Mouse (Mus musculus): ENCODE data around the gene Prkci. TPM values are rescaled to one million over a fixed set of nuclear protein-coding genes. Genes with fewer than 3 reads are reported as not detected.
A peak's percentile ranks its signal among the peaks of the same experiment; 100 is the strongest.

Gene Prkci
- total RNA-seq, 2 experiments from 2014 or later = 62.9 to 67.3 TPM

GRCm38 (mm10) chr3:31088789-31089775 lies 93.5 kb downstream of the Prkci start:
- no peak for DNase-seq

GRCm38 (mm10) chr3:31089956-31090355 lies 94.4 kb downstream of the Prkci start:
- DNase-seq = no peak

GRCm38 (mm10) chr3:31093196-31093595 lies 97.6 kb downstream of the Prkci start:
- peak; percentile 70 to 72 for DNase-seq

- DNase-seq = peak; percentile 50 to 56
These were observed 98.2 kb downstream of the Prkci start for GRCm38 (mm10) chr3:31093627-31094351.

GRCm38 (mm10) chr3:31094531-31095178 lies 99.1 kb downstream of the Prkci start, which contains the start of gene Skil:
Gene Skil, plus strand, starts transcription at chr3:31095058.
- peak; percentile 90 to 92 for DNase-seq

- no peak for DNase-seq
These were observed 99.6 kb downstream of the Prkci start for GRCm38 (mm10) chr3:31095179-31095490.

GRCm38 (mm10) chr3:31095491-31096154 lies 100.1 kb downstream of the Prkci start:
- peak; percentile 40 to 51 for DNase-seq

- DNase-seq = no peak
These were observed 100.9 kb downstream of the Prkci start for GRCm38 (mm10) chr3:31096155-31097101.

GRCm38 (mm10) chr3:31097102-31097720 lies 101.7 kb downstream of the Prkci start:
- no peak for DNase-seq

GRCm38 (mm10) chr3:31097976-31098375 lies 102.4 kb downstream of the Prkci start:
- no peak for DNase-seq

GRCm38 (mm10) chr3:31098556-31098955 lies 103.0 kb downstream of the Prkci start:
- DNase-seq = no peak

- DNase-seq = no peak
These were observed 104.5 kb downstream of the Prkci start for GRCm38 (mm10) chr3:31100026-31100425.

GRCm38 (mm10) chr3:31100802-31101201 lies 105.3 kb downstream of the Prkci start:
- no peak for DNase-seq

Small RNA genes within 50 kb of the gene (microRNA-seq; reads per million reads assigned to microRNA genes)
- gene Mir7008 = 0.85 to 1.5 reads per million in 2 experiments

Other genes with a start within 250 kb of the Prkci start
- gene Samd7, start 249.5 kb upstream of the Prkci start, total RNA-seq (2021) = not detected
- 100 to 1,000 TPM; 102 to 105 TPM for gene Sec62, start 202.9 kb upstream of the Prkci start, total RNA-seq (2021)
- gene Gpr160, start 139.8 kb upstream of the Prkci start, total RNA-seq (2021) = 1 to 10 TPM in 1 of 2 experiments, not detected in 1; 1.1 TPM
- gene Phc3, start 26.3 kb upstream of the Prkci start, total RNA-seq (2021) = 10 to 100 TPM; 41.6 to 45.3 TPM
- gene Skil, start 99.3 kb downstream of the Prkci start, total RNA-seq (2021) = 10 to 100 TPM; 74.5 to 74.6 TPM
- 100 to 1,000 TPM; 200 to 204 TPM for gene Cldn11, start 154.2 kb downstream of the Prkci start, total RNA-seq (2021)

All from layer of hippocampus, postnatal 36 days (tissue).